Mouse (Mus musculus) frontal cortex, adult (tissue): ENCODE measurements around the gene Atg4a-ps.
A peak's percentile ranks its signal among the peaks of the same experiment; 100 is the strongest.

Experiments used
- ATAC-seq: cut with Nextera tagmentation; 2 replicates; pipeline ENCODE4 v1.9.2; 2017; ENCODE audit warnings: mild to moderate bottlenecking, moderate library complexity, mixed read lengths; ENCODE audit not compliant: low TSS enrichment

Atg4a-ps gene

DNA sequence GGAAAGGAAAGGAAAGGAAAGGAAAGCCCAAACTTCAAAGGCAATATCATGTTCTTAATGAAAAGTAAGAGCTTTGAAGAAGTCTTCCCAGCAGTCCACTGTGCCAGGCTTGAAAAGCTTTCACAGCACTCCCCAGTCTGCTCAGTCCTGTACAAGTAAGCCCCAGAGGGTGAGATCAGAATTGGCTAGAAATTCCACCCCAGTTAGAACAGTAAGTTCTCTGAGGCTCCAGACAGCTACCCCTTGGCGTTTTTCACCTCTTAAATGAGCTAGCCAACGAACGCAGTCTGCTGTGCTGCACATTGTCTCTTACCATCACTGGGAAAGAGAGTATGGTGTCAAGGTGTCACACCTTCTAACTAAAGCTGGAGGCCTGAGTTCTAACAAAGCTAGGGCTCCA is 18.2 kb downstream of the Atg4a-ps start:
- ATAC-seq, result no peak

GRCm38 (mm10) chr3:103626481-103626880 is 19.4 kb downstream of the Atg4a-ps start:
- no peak for ATAC-seq

DNA sequence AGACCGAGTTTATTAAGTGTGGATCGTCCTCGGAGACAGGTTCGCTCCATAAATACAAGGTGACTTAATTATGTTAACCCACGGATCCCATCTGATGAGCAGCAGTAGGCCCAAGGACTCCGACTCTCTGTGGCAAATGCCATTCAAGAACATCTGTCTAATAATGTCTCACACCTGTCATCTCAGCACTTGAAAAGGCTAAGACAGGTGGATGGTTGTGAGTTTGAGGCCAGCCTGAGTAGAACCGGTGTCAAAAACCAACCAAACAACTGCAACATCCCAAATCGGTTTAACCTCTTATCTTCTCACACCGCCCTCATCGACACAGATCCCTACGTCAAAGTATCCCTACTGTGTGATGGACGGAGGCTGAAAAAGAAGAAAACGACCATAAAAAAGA is 20.7 kb downstream of the Atg4a-ps start:
- ATAC-seq, result no peak

- ATAC-seq, result no peak
Observed at GRCm38 (mm10) chr3:103624591-103625051, 21.2 kb downstream of the Atg4a-ps start.

GRCm38 (mm10) chr3:103623893-103624470 is 21.9 kb downstream of the Atg4a-ps start:
- no peak for ATAC-seq

- ATAC-seq, result no peak
Observed at GRCm38 (mm10) chr3:103620101-103620500, 25.8 kb downstream of the Atg4a-ps start.

DNA sequence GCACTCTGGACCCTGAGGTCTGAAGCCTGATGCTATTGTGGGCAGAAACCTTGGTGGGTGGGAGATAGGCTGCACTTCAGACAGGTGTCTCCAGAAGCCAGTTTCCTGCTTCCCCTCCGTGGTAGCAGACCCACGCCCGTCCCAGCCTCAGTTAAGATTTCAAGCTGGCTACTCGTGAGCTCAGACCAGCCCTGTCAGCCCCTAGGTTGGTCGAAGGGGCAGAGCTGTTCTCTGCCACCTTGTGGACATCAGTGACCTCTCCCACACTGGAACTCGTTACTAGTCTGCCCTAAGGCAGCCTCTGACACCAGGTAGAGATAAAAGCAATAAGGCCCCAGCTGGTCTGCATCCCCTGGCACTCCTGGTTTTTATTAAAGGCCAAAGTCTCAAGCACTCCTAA is 28.9 kb downstream of the Atg4a-ps start:
- no peak for ATAC-seq

DNA sequence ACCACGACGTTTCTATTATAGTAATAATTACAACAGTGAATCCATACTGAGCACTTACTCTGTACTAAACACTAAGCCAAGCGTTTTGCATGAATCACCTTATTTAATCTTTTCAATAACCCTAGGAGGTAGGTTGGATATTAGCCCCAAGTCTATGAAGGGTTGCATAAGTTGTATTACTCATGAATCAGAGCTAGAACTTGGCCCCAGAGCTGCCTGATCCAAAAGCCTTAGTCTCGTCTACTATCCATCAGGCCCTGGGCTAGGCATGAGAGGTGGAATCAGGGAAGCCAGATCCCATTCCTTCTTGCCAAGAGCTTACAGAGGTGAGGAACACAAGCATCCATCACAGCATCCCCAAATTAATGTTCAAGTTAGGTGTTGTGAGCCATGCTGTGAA is 30.2 kb downstream of the Atg4a-ps start:
- no peak for ATAC-seq

DNA sequence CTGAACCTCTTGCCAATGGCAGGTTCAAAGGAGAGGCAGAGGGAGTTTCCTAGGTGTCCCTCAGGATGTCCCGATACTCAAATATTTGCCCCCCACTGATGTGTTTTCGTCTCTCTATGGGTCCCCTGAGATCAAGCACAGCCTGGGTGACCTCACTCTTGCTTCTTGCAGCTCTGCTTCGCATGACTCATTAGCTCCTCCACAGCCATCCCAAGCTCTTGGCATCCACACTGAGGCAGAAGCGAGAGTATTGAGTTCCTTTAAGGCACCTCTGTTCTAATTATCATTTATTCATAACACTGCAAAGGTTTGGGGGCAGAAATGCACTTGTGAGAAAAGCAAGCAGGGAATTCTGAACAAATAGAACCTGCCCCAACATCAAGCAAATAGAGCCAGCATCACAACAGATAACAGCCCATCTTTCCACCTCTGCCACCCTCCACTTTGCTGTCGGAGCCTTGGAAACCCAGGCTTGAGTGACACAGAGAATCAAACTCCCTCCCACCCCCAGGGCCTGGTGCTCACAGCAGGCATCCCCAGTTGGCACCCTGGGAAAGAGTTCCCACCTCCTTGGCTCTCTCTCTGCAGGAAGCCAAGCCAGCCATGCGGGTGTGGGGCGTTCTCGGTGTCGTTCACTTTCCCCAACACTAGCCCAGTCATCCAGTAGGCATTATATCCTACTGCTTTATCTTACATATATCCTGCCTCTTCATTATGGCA is 33.1 kb downstream of the Atg4a-ps start:
- ATAC-seq, result peak; percentile 93

GRCm38 (mm10) chr3:103610231-103610630 is 35.6 kb downstream of the Atg4a-ps start:
- no peak for ATAC-seq

GRCm38 (mm10) chr3:103606660-103607595 is 38.9 kb downstream of the Atg4a-ps start:
- ATAC-seq, result peak; percentile 56; the same call in 1 of the 2 replicates

DNA sequence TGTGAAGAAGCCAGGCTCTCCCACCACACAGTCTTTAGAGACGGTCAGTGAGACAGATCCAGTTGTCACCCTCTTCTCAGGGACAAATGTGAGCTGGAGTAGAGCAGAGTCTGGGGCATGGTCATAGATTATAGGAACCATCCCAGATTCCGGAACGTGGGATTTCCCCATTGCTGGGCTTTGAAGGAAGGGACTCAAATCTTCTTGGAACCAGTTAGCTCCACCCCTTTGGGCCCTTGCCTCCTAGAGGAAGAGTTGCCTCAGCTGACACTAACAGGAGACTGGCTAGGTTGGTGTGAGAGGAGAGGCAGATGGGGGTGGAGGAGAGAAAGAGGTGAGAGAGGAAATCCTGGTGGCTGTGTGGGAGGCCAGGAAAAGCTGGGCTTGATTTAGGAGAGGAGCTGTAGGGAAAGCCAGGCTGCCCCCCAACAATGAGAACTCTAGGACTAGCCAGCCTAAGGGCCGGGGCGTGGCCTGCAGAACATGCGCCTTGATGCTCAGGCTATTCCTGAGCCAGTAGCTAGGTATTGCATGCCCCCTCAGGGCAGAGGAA is 39.7 kb downstream of the Atg4a-ps start:
- peak; percentile 62 for ATAC-seq

GRCm38 (mm10) chr3:103601561-103601960 is 44.3 kb downstream of the Atg4a-ps start:
- no peak for ATAC-seq

GRCm38 (mm10) chr3:103601011-103601410 is 44.9 kb downstream of the Atg4a-ps start:
- ATAC-seq, result peak; percentile 96

GRCm38 (mm10) chr3:103597586-103597985 is 48.3 kb downstream of the Atg4a-ps start:
- no peak for ATAC-seq

DNA sequence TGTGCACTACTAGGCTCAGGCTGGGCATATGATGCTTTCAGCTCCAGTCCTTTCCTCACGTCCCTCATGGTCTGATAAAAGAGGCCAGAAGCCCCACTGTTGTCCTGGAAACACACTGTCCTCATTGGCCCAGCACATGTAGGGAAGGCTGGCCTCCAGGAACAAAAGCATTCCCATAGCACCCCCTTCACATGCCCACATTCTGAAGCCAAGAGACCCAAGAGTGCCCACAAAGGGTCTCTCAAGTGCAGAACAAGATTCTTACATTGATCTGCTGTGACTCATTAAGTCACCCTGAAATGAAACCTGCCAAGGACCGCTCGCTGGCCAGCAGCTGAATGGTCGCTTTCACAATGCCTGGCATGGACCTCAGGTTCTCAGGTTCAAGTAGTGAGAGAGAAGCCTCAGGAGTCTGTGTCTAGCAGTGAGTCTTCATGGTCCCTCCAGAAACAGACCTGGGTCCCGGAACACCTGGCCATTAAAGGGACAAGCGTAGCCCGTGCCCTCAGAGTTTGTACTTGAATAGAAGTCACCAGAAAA is 50.5 kb downstream of the Atg4a-ps start:
- ATAC-seq, result no peak
